Mouse (Mus musculus) T-helper 2 cell (primary cell): ENCODE results near the gene Zfp979.
"Not testable (repeated sequence)": the region's sequence is repeated elsewhere in the genome, so short reads cannot be mapped to it uniquely, and the experiment has no call there.

Experiments
- in situ Hi-C: fragments of 300-600 bp; cut with MboI, MseI; formaldehyde crosslinking; loops from one replicate; pipeline ENCODE4 v1.15.1; 2025; ENCODE audit warnings: high pct_unique_total_duplicates

The Zfp979 gene

GRCm38 (mm10) chr4:147642413-147642812 lies at the start of gene Zfp979:
Zfp979 (minus strand) TSS chr4:147642513.
- in situ Hi-C loops, result loop anchor here (10.0 to 25.0 kb wide), 3 partner anchors 308 to 1108 kb away; no protein-coding TSS in a partner anchor

DNA sequence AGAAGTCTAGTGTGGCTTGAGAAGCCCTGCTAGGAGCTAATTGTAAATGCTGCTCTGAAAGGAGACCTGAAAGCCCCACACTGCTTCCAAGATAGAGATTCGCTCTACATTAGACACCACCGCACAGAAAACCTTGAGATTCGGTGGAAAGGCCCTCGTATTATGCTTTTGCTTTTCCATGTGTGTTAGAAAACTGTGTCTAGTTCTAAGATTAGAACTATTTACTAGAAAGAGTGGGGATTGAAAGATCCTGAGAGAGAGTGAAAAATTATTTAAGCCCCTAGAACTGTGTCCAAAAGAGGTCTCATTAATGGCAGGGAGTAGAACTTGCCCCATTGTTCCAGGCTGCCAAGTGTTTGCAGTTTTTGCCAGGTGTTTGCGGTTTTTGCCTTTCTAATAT lies 12.9 kb upstream of the Zfp979 start:
- in situ Hi-C loops, result loop anchor here (10.0 kb wide), 2 partner anchors 730 to 1510 kb away; no protein-coding TSS in a partner anchor

DNA sequence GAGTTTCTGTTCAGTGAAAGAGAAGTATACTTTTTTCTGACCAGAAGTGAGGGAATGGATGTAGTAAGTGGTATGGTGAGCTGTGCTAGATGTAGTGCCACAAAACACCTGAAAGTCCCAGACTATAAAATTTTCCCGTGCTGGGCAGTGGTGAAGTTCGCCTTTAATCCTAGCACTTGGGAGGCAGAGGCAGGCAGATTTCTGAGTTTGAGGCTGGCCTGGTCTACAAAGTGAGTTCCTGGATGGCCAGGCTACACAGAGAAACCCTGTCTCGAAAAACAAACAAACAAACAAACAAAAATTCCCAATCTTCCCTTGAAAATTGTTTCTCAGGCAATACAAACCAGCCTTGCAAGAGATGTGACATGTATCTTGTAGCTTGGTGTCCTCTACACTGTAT lies 5.1 kb upstream of the Zfp979 start:
- in situ Hi-C loops, result loop anchor here (10.0 to 25.0 kb wide), 3 partner anchors 313 to 1113 kb away; no protein-coding TSS in a partner anchor

DNA sequence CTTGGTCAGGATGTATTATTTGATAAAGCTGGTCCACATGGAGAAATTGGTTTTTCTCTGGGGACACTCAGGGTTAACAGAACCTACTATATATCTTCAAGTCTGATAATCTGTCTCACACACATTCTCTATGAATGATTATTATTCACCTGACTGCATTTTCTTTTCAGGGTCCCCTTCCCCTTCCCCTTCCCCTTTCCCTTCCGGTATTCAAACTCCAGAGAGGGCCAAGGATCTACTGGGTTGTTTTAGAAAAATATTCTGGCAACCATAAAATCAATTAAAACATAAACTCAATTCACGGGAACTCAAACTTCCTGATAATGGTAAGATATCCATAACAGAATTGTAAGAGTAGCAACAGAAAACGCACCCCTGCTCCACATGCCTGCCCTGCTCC lies 381 bp downstream of the Zfp979 start:
- in situ Hi-C loops, result loop anchor here (10.0 to 25.0 kb wide), 3 partner anchors 307 to 1107 kb away; no protein-coding TSS in a partner anchor

GRCm38 (mm10) chr4:147633818-147634262 lies 8.5 kb downstream of the Zfp979 start:
- in situ Hi-C loops, result loop anchor here (5.0 to 25.0 kb wide), 2 partner anchors 397 to 1467 kb away; no protein-coding TSS in a partner anchor

GRCm38 (mm10) chr4:147606511-147606910 lies 35.8 kb downstream of the Zfp979 start:
- in situ Hi-C loops, result not testable (repeated sequence)

- in situ Hi-C loops, result no loop called here
These were observed 36.8 kb downstream of the Zfp979 start for GRCm38 (mm10) chr4:147605521-147605920.

- in situ Hi-C loops, result no loop called here
These were observed 38.5 kb downstream of the Zfp979 start for GRCm38 (mm10) chr4:147603806-147604205.

- in situ Hi-C loops, result no loop called here
These were observed 40.4 kb downstream of the Zfp979 start for GRCm38 (mm10) chr4:147601881-147602280.

DNA sequence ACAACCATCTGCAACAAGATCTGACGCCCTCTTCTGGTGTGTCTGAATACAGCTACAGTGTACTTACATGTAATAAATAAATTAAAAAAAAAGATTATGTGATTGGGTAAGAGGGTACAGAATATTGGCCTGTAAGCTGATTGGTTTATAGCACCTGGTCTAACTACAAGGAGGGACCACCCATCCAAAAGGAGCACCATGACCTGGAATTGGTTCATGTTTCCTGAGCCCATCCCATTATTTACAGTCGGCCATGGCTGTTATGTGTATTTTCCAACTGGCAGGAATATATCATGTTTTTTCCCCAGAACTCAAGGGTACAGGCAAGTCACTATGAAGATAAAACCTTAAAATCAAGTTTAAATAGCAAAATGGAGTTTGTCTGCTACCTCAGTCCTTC lies 43.5 kb downstream of the Zfp979 start:
- in situ Hi-C loops, result loop anchor here (25.0 kb wide), 1 partner anchor 1312 kb away; no protein-coding TSS in a partner anchor

- in situ Hi-C loops, result loop anchor here (25.0 kb wide), 1 partner anchor 1310 kb away; no protein-coding TSS in a partner anchor
These were observed 44.6 kb downstream of the Zfp979 start for GRCm38 (mm10) chr4:147597685-147598084.

DNA sequence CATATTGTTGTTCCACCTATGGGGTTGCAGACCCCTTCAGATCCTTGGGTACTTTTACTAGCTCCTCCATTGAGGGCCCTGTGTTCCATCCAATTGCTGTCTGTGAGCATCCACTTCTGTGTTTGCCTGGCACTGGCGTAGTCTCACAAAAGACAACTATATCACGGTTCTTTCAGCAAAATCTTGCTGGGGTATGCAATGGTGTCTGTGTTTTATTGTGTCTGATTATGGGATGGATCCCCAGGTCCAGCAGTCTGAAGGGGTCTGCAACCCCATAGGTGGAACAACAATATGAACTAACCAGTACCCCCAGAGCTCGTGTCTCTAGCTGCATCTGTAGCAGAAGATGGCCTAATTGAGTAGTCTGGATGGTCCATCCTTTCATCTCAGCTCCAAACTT lies 47.7 kb downstream of the Zfp979 start:
- in situ Hi-C loops, result loop anchor here (25.0 kb wide), 1 partner anchor 1307 kb away; no protein-coding TSS in a partner anchor

- in situ Hi-C loops, result loop anchor here (5.0 to 25.0 kb wide), 2 partner anchors 64 to 1299 kb away; no protein-coding TSS in a partner anchor
These were observed 55.5 kb downstream of the Zfp979 start for GRCm38 (mm10) chr4:147586511-147587473.

DNA sequence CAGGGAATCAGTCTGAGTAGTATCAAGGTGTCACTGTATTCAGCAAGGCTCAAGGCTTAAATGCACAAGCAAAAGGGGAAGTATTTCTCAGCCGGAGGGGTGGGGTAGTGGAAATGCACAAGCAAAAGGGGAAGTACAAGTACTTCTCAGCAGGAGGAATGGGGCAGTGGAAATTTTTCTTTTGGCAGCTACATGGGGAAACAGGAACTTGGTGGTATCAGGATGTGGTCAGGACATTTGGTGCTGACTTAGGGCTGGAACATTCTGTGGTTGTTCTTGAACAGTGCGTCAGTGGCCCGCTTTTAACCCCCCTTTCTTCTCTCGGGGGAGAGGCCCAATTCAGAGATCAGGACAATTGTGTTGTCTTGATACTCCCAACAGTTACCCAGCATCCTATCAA lies 62.9 kb downstream of the Zfp979 start:
- in situ Hi-C loops, result loop anchor here (25.0 kb wide), 1 partner anchor 1292 kb away; no protein-coding TSS in a partner anchor

- in situ Hi-C loops, result not testable (repeated sequence)
These were observed 71.2 kb downstream of the Zfp979 start for GRCm38 (mm10) chr4:147571156-147571555.

DNA sequence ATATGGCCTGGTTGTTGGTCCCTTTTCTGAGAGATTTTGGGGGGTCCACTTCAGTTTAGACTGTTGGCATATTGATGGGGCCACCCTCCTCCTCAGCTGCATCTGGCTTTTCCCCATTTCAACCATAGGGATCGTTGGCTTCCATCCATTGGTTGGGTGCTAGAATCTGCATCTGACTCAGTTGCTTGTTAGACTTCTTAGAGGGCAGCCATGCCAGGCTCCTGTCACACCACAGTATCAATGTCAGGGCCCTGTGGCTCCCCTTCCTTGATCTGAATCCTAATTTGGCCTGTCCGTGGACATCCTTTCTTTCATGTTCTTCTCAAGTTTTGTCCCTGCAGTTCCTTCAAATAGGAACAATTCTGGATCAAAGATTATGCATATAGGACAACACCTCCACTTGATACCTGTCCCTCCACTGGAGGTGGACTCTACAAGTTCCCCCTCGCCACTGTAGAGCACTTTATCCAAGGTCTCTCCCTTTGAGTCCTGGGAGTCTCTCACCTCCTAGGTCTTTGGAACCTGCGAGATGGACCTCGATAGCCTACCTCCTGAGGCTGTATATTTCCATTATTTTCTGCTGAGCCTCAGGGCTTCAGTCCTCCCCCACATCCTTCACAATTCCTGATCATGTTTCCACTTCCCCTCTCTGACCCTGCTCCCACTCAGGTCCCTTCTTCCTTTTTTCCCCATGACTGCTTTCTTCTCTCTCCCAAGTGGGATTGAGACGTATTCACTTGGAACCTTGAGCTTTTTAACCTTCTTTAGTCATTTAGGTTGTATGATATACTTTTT lies 76.7 kb downstream of the Zfp979 start:
- in situ Hi-C loops, result loop anchor here (5.0 to 10.0 kb wide), 3 partner anchors 127 to 1691 kb away; no protein-coding TSS in a partner anchor
